Mouse (Mus musculus) cerebellum, adult 9-10 months (tissue): Measurements from ENCODE around the gene Rora.
"Not testable (repeated sequence)": the region's sequence is repeated elsewhere in the genome, so short reads cannot be mapped to it uniquely, and the experiment has no call there.

Source experiments
- DNase-seq: peaks from one replicate; pipeline ENCODE4 v3.0.0; 2022

Rora gene

DNA sequence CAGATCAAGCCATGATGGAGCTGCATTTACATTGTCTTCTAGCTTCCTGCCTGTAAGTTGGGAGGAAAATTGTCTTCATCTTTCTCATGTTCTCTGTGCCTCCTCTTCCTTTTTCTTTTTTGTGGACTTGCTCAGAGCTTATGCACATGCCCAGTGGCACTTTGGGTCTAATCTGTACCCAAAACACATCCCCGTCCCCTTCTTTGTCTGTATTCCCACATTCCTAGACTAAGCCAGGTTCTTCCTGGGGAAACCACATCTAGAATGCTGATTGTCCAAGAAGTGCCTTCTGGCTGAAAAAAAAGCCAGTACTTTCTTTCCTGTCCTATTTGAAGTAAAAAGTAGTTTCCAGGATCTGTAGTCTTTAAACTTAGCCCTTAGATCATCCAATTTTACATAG, 367.9 kb downstream of the Rora start:
- DNase-seq = no peak

DNA sequence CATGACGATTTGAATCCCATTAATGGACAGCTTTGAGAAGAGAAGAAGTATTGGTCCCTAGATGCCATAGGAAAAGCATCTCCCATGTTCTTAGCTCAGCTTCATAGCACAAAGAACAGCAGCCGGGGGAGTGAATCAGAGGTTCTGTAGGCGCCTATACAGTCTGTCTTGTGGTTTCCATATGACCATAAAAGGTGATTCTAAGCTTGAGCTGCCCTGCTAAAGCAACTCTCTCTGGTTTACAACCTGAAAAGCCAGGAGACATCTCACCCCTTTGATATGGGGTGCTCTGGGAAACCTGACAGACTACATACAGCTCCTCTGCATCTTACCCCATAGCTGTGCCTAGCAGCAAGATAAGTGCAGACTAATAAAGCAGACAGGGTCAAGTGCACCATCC, 369.7 kb downstream of the Rora start:
- no peak for DNase-seq

DNA sequence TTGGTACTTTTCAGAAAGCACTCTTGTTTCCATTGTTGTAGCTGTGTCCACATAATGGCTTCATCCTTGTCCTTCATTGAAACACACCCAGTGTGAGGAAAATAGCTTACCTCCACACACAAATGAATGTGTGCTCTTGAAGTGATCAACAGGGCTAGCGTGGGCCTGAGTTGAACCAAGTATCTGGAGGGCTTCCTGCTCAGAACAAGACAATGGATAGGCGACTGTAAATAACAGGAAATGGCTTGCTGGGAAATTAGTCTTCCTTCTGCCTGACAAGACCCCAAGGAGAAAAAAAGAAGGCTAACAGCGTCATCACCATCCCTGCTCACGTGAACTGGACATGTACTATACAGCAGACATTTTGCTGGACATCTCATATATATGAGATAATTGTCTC, 374.6 kb downstream of the Rora start:
- no peak for DNase-seq

DNA sequence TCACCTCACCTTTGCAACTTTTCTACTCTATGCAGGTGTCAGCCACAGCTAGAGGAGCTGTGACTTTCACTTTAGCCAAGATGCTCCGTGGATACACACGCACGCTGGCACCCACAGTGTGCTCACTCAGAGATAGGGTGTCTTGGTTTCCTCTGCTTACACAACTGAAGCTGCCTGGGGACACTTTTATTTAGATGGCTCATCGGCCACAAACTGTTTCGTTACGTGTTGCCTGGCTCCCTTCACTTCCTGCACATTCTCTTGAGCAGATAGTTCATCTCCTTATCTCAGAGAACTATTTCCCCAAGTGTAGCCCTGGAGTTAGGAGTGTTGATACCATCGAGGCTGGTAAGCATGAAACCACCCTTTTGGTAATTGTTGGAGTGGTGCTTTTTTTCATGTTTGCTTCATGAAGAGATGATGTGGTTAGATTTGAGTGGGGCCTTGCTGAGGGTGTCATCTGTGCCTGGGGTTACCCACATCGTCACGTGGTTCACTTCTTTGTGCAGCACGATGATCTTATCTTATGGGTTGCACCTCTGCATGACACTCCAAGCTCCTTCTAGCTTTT, 380.8 kb downstream of the Rora start:
- DNase-seq = no peak

DNA sequence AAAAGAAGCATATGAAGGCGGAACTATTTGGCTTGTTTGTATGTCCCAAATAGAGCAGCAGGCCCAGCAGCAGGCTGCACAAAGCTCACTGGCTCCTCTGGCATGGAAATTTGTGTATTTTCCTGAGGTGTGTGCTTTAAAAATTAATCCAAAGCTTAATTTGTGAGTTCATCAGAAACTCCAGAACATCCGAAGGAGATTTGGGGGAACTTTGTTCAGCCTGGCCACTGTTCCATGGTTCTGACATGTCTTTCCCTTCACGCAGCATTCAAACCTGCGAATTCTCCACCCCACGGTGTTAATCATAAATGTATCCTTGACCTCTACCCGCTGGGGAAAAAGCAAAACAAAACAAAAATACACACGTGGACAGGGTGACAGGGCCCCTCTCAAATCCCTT, 381.9 kb downstream of the Rora start:
- no peak for DNase-seq

DNA sequence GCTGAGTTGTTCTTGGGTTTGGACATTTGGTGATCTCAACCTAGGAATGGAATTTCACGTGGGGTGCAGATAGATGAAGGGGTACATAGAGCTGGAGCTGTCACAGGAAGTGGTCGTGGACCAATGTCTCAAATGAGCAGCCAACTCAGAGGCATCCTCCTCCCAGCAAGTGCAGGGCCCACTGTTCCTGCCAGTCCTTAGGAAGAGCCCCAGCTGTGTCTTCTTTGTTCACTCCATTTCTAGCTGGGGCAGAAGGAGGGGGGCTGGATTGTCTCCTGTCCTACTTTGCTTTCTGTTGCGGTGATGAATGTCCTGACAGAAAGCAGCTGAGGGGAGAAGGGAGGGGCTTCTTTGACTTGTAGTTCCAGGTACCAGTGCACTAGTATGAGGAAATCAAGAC, 382.7 kb downstream of the Rora start:
- no peak for DNase-seq

DNA sequence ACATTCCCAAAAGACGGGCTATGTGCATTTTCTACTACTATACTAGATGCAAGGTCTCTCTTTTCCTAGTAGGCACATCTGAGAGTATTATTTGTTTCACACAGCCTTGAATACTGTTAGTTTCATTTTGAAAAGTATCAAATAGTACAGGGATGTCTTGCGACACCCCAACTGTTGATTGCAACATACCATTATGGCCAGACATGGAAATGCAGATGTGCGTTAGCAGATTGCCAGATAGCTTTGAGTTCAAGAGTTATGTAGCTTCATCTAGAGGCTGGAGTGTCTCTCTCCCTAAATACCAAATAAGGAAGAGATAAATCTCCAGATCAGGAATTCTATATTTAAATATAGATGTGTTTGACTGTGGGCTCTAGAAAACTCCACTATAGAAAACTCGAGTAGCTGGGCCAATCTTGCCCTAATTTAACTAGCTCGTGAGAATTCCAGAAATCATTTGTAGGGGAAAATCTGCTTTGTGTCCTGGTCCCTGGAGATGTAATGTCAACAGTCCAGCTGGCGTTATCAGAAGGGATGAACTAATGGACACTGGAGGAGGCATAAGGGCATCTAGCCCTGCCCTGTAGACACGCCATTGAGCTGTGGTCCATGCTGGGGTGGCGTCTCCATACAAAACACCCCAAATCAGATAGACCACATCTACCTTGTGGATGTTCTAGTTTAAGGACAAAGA, 390.5 kb downstream of the Rora start:
- DNase-seq = no peak

DNA sequence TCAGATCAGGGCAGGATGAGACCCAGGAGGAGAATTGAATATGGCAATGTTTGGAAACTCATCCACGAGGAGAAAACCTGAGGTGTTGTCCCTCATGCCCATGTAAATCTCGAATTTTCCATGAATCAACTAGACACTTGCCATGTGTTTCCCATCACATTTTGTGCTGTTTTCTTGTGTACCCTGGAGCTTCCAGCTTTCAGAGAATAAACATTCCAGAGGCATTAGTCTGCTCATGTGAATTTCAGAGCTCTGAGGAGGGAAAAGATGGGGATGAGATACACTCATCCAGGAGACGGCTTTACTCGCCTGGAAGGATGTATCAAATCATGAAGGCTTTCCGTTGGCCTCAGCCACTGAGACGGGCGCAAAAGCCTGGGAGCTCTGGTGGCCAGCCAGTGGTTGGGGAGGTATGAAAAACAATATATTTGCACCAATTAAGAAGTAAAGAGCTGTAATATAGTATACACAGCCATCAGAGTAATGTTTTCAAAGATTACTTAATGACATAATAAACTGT, 391.1 kb downstream of the Rora start:
- no peak for DNase-seq

DNA sequence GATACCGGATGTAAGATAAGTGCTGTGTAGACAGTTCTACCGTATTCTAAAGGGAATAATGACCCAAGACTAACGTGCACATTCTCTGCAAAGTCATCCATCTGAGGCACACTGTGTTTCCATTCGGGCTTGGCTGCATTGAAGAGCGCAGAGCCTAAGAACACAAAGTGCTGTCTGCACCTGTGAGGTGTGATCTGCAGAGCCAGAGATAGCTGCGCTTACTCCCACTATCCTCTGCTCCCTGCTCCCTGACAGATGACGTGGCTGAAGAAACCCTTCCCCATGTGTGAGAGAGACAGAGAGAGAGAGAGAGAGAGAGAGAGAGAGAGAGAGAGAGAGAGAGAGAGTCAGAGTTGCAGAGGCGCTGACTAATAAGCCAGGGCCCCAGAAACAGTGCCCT, 392.3 kb downstream of the Rora start:
- DNase-seq = no peak

DNA sequence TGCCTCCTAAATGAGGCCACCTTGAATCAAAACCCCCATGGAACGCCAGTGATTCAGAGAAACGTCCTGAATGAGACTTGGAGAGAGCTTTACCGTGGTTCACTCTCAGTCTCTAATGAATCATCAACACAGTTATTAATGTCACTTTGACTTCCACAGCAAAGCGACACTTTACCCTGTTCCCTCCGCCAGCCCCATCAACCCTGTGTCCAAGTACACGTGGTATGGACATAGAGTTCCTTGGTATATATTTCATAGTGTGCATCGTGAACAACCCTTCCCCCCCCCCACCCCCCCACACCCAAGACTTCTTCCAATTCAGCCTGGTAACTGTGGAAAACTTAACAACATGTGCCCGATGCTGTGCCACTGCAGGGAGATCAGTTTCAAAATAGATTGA, 397.3 kb downstream of the Rora start:
- no peak for DNase-seq

DNA sequence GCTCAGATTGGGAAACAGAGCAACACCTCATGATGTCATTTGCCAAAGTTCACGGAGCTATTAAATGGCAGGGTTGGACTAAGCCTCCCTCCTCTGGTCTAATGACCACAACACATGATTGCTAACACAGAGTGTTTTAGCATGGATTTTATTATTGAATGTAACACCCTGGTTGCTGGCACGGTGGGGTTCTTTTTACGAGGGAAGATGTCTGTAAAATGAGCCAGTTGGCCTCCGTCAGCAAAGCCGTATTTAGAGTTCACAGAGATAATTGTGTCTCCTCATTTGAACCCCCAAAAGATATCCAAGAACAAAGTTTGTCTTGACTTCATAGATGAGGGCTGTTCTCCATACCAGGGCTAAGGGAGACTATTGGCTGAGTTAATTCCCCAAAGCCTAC, 398.3 kb downstream of the Rora start:
- DNase-seq = no peak

DNA sequence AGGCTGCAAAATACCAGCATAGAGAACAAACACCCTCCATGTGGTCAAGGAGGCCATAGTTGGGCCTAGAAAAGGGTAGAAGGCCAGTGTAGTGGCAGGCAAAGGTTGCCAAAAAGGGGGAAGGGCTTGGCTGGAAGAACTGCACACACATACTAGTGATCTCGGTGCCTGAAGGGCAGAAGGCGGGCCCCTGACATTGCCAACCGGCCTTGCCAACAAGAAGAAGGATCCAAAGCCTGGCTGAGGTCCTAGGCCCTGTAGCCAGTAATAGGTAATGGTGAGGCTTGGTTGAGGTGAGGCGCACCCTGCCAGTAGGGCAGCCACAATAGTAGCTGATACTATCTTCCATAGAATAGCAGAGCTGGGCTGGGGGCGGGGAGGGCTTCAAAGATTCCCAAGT, 401.7 kb downstream of the Rora start:
- peak; percentile 73 for DNase-seq

DNA sequence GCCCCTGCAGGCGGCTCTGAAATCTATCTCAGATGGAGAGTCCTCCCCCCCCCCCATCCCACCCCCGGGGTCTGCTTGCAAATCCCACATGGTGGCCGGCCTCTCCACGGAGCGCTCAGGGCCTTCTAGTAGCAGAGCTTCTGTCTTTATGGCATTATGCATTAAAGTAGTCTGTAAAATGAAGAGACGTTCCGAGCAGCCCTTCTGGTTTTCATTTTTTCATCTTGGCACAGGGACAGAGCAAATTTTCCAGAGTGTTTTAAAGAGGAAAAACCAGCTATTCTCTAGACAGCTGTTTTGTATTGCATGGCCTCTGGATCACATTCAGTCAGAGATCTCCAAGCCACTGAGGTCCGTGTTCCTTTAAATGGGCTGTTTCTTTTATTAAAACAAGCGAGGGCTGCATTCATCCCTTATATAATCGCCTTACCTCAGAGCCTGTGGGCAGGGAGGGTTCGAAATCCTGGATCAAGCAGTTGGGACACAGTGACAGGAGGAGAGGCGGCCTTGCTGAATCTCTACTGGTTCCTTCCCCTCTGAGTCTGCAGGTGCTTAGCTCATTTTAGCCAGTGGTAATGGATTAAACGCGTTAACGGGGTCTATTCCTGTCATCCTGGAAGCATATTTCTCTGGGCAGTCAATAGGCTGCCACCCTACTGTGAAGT, 417.7 kb downstream of the Rora start:
- peak; percentile 77 for DNase-seq

DNA sequence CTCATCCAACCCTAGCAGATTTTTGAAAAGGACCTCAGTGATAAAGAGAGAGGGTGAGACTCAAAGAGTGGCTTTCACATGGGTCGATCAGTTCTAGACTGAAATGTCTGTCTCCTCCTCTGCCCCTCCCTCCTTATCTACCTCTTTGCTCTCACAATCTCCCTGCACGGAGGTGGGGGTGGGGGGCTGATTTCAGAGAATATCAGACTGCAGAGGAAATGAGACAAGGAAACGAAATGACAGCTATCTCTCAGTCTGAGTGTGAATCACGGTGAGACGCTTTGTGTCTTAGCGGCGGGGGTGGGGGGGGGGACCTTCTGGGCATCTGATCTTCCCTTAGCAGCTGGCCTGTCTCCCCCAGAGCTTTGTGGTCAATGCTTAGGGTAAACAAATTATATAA, 419.7 kb downstream of the Rora start:
- DNase-seq = no peak

DNA sequence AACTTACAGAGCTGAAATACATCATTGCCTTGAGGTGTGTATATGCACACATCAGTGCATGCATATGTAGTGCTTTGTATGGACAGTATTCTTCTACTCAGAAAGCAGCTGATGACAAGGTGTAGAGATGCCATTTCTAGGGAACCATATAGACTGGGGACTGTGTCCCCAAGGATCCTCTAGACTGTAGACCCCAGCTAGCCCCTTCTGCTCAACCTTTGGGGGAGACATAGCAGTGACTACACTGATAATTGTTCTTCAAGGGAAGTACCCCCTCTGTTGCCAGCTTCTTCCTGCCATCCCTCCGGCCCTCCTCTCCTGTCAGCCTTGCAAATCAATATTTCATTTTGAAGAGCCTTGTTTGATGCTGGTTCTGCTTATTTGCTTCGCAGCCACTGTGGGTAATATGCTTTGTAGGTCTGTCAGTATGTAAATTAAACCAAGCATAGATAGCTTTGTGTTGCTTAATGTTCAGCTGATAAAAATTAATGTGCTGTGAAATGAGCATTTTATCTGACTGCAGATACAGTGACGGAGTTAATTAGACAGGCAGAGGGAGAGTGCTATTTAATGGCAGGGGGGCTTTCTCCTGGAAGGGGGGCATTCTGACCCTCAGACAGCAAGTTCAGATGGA, 430.6 kb downstream of the Rora start:
- DNase-seq = no peak

DNA sequence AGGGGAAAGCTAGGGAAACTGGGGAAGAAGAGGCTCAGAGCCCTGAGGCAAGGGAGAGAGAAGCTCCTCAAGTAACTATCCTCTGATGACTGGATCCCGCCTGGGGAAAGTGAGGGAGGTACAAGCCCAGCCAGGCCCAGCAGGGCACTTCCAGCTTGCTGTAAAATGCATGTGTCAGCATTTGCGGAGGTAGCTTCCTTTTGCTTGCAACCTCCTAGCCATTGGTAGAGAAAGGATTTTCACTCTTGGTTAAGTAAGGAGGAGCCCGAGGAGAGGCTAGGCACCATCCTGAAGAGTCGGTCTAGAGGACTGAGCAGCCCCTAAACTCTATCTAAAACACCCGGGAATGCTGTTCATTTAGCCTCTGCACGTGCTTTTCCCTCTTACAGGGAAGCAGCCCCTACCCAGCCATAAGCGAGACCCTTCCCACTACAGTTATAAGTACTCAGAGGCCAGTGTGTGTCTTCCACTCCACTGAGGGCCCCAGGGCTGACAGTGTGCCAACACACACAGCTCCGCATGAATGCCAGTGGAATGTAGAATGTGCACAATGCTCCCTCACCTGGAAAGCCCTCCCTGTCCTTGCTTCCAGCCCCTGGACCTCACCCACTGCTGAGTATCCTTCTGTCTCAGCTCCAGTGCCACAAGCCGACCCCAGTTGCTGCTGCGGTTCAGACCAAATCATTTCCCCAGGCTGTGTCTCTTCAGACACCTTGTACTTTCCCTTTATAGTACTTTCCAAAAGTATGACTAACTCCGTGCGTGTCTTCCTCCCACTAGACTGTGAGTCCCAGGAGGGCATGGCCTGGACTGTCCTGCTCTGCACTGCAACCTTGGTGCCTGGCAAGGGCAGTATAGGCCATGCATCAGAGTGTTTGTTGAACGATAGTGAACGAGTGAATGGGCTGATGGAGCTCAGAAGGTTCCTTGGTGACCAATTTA, 431.4 kb downstream of the Rora start:
- no peak for DNase-seq

DNA sequence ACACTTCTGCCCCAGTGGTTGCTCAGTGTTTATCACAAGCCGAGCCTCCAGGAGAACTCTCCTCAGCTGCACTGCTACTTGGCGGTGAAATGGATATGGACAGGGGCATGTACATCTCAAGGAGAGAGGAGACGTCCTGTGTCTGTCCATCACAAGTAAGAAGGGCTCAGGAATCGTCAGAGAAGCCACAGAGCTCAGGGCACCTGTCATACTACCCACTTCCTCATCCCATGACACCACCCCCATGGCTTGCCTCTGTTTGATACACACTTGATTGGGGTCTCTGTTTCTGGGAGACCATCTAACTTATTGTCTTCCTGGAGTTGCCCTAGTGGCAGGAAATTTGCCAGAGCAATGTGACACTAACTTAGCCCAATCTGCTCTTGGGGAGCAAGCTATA, 433.3 kb downstream of the Rora start:
- no peak for DNase-seq

DNA sequence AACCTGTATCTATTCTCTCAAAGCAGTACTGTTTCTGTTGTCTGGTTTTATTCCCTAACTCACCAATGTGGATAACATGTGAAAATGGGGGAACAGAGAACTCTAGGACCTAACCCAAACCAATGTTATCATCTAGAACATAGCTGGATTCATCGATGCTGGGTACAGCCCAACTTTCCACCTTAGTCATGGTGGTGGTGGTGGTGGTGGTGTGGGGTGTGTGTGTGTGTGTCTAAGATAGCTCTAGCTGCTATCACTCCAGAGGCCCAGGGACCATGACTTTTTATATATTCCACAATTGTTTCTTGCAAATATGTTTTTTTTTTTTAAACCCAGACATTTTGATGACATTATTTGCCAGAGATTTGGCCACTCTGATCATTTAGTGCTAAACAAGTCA, 433.7 kb downstream of the Rora start:
- DNase-seq = no peak

DNA sequence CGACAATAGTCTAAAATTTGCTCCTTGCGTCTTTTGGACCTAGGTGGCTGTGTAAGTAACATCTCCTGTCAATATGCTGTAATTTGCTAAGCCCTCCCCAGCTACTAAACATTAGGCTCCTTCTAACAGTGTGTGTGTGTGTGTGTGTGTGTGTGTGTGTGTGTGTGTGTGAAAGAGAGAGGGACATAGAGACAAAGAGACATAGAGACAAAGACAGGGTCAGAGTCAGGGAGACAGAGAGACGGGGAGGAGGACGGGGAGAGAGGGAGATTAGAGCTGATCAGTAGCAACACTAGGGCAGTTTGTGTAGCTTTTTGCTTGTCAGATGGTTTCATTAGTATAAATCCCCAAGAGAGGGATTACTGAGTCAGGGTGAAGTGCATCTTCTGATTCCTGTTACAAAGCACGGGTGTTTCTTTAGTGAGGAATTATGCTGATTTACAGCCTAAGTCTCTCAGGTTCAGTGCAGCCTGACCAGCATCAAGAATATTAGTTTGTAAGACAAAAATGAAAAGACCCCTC, 437.2 kb downstream of the Rora start:
- DNase-seq = no peak

DNA sequence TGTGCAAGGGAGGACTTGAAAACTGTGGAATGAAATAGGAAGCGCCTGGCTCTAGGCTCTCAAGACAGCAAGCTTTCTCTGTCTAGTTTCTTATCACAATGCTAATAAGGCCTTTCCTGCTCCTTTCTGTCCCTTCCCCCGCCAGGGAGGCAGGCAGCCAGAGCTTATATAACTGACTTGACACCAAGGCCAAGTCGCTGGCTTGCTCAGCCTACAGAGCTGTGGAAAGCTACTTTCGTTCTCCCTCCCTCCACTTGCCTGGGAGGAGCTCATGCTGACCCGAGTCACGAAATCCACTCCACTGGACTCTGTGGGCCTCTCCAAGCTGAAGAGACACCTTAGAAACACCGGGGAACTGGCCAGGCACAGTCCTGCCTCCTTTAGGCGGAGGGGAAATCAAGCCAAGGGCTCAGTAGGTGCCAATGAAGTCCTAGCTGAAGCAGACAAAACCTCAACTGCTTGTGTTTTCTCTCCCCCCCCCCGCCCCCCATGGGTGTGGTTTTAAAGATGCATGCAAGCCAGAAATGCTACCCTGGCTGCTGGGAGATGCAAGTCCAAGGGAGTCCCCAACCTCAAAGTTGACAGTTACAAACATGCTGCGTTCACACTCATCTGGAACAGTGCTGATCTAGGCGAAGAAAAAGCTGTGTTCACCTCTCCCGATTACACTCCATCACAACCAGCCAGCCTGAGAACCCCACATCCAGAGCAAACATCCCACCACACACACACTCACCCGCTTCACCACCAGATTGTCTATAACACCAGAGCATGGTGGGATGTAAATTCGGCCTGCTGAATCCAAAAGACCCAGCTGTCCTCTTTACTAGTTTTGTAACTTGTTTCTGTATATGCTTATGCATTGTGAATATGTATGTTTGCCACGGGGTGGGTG, 438.8 kb downstream of the Rora start:
- DNase-seq = peak; percentile 98

DNA sequence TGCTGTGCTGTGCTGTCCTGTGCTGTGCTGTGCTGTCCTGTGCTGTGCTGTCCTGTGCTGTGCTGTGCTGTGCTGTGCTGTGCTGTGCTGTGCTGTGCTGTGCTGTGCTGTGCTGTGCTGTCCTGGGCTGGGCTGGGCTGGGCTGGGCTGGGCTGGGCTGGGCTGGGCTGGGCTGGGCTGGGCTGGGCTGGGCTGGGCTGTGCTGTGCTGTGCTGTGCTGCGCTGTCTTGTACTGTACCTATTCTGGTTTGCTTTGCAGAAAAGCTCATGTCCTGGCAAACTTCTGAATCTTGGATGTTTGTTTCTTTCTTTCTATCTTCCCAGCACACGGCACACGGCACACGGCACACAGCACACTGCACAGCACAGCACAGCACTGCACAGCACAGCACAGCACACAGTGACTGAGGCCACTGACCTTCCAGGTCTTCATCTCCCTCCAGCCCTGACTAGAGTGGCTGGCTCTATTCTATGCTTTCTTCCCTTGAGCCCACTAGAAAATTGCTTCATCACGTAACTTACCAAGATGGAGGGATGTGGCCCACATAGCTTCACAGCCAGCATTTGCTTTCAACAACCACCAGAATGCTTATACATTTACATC, 446.7 kb downstream of the Rora start:
- not testable (repeated sequence) for DNase-seq
